Mouse (Mus musculus) liver, postnatal 0 days (tissue): Measurements from ENCODE around the gene Usp2. TPM values are rescaled to one million over a fixed set of nuclear protein-coding genes. Genes with fewer than 3 reads are reported as not detected.

Experiments
- ATAC-seq: fragments of 200-750 bp; cut with Nextera tagmentation; 2 replicates; pipeline ENCODE4 v1.8.0; 2017; ENCODE audit warnings: mild to moderate bottlenecking, moderate library complexity
- DNase-seq: peaks from one replicate; pipeline ENCODE4 v3.0.0-alpha.2; 2016
- H3K27ac ChIP-seq: fragments of 300-500 bp; sonication (generic); 2 replicates; pipeline ENCODE4 v1.5.1; 2014; ENCODE audit warnings: antibody characterized with exemption, moderate library complexity, mild to moderate bottlenecking, low read depth
- H3K27me3 ChIP-seq: fragments of 300-500 bp; sonication (generic); 2 replicates; pipeline ENCODE4 v1.6.1; 2014; ENCODE audit warnings: low read length, control low read depth, mixed read lengths; ENCODE audit not compliant: insufficient read depth
- H3K36me3 ChIP-seq: fragments of 300-500 bp; sonication (generic); replicated peaks from 2 replicates; pipeline ENCODE4 v1.6.1; 2014; ENCODE audit warnings: mild to moderate bottlenecking, control low read depth, low read length, moderate library complexity, mixed read lengths; ENCODE audit not compliant: insufficient read depth
- H3K4me1 ChIP-seq: fragments of 300-500 bp; sonication (generic); 2 replicates; pipeline ENCODE4 v1.6.1; 2014; ENCODE audit warnings: antibody characterized with exemption, mild to moderate bottlenecking, control low read depth; ENCODE audit not compliant: insufficient read depth
- H3K4me2 ChIP-seq: fragments of 300-500 bp; sonication (generic); 2 replicates; pipeline ENCODE4 v1.6.1; 2014; ENCODE audit warnings: low read depth, mild to moderate bottlenecking, low read length, moderate library complexity, mixed read lengths
- H3K4me3 ChIP-seq: fragments of 300-500 bp; sonication (generic); 2 replicates; pipeline ENCODE4 v1.5.1; 2014; ENCODE audit warnings: low read depth, low read length
- H3K9ac ChIP-seq: fragments of 300-500 bp; sonication (generic); replicated peaks from 2 replicates; pipeline ENCODE4 v1.6.1; 2014; ENCODE audit warnings: mild to moderate bottlenecking, moderate library complexity
- H3K9me3 ChIP-seq: fragments of 300-500 bp; sonication (generic); 2 replicates; pipeline ENCODE4 v1.6.1; 2016; ENCODE audit warnings: mild to moderate bottlenecking, control low read depth, low read length, mixed read lengths
- CTCF ChIP-seq: sonication (generic); IDR thresholded peaks from 2 replicates; pipeline ENCODE4 v1.5.1; 2016; ENCODE audit warnings: antibody characterized with exemption, low read depth
- EP300 ChIP-seq: IDR thresholded peaks from 2 replicates; pipeline ENCODE4 v1.6.1; 2016; ENCODE audit warnings: antibody characterized with exemption, low read depth, mild to moderate bottlenecking
- WGBS: fragments of 180-500 bp; shearing (Covaris S2); extraction: QIAGEN DNeasy Blood & Tissue Kit; methylation state at CpG from one replicate; pipeline ENCODE4 v1.1.7; 2014; ENCODE audit not compliant: insufficient replicate concordance; 5-methylcytosine and 5-hydroxymethylcytosine counted together
- polyA plus RNA-seq: library from polyadenylated mRNA; unstranded; fragments of >200 nt; fragmentation: Nextera tagmentation; extraction: Ambion mirVana; gene quantifications from 2 replicates; pipeline ENCODE4 v1.2.1, GENCODE M21; 2015

The Usp2 gene
- polyA plus RNA-seq, 1 experiment from 2014 or later, result 2.9 TPM

- H3K9ac ChIP-seq, result no peak overlapping the region
- peaks cover 9% of the 10 kb centered on the region; the same call in 1 of the 2 replicates for H3K4me1 ChIP-seq
- no peaks in the 10 kb centered on the region for H3K9me3 ChIP-seq
- TF ChIP-seq CTCF (peak; percentile 71), EP300 (no peak)
- H3K4me2 ChIP-seq, result no peak overlapping the region
- no peak overlapping the region for H3K27ac ChIP-seq
- H3K27me3 ChIP-seq, result 0 out of 2 replicates have a peak, but pooled peaks cover 3% of the 10 kb centered on the region
- no peak for DNase-seq
- no peak for ATAC-seq
- 58% methylated on average over 6 of the region's 6 CpGs for WGBS
- no peaks in the 10 kb centered on the region for H3K36me3 ChIP-seq
- H3K4me3 ChIP-seq, result no peak overlapping the region
Observed at GRCm38 (mm10) chr9:44124317-44124716, 57.5 kb downstream of the Usp2 start.

DNA sequence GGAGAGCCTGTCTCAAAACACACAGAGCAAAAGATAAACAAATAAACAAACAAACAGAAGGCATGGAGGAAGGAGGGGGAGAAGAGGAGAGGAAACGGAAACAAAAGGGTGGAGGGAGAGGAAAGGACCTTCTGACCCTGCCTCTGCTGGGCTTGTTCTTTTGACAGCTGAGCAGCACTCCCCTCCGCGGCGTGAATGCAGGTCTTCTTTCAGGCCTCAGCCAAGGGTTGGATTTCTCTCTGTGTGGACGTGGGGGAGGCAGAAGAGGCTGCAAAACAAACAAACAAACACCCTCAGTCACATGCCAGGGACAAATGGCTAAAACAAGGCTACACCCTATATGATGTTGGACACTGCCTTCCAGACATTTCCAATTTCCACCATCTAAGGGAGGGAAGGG is 58.2 kb downstream of the Usp2 start:
- no peak overlapping the region for H3K27ac ChIP-seq
- no peaks in the 10 kb centered on the region for H3K36me3 ChIP-seq
- H3K4me1 ChIP-seq, result peaks cover 13% of the 10 kb centered on the region
- no peak for DNase-seq
- H3K4me2 ChIP-seq, result no peak overlapping the region
- TF ChIP-seq CTCF (no peak), EP300 (no peak)
- WGBS, result 61% methylated on average over 5 of the region's 5 CpGs
- no peak overlapping the region for H3K9ac ChIP-seq
- no peaks in the 10 kb centered on the region for H3K9me3 ChIP-seq
- no peak for ATAC-seq
- H3K4me3 ChIP-seq, result no peak overlapping the region
- 0 out of 2 replicates have a peak, but pooled peaks cover 3% of the 10 kb centered on the region for H3K27me3 ChIP-seq

DNA sequence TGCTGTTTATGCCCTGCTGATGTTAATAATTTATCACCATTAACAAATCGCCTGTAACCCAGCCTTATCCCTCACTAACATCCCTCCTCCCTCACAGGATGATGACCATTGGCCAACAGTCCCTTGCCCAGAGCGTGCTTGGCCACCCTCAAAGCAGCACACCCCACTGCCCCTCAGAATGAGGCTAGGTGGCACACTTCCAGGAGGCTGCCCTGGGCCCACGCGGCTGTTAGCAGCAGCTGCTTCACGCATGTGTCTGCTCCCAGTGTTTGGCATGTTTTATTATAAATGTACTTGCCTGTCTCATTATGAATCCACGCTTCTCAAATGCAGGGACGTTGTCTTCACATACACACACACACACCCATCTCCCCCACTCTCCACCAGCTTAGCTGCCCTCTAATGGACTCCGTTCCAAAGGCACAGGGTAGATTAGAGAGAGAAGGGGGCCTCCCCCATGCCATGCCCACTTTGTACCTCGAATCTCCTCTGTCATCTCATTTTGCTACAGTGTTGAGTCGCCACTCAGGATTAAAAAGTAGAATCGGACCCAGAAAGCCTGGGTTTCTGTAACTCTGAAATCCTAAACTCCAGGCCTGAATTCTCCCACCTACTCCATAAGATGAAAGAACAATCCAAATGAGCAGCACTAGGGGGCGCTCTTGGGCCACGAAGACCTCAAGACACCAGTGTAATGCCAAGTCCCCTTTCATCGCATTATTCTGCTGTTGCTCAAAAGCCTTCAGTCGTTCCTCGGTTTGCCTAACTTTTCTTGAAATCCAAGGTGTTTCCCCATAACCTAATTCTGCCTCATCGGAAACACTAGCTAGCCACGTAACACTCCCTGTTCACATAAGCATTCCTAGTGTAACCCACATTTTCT is 59.0 kb downstream of the Usp2 start:
- peak; percentile 43 for ATAC-seq
- DNase-seq, result peak; percentile 87
- H3K9me3 ChIP-seq, result no peaks in the 10 kb centered on the region
- H3K4me1 ChIP-seq, result peaks cover 20% of the 10 kb centered on the region
- H3K27me3 ChIP-seq, result peaks cover 8% of the 10 kb centered on the region; the same call in 1 of the 2 replicates
- WGBS, result 34% methylated on average over 18 of the region's 18 CpGs
- H3K36me3 ChIP-seq, result no peaks in the 10 kb centered on the region
- H3K4me2 ChIP-seq, result peak overlapping the region; percentile 53
- H3K9ac ChIP-seq, result no peak overlapping the region
- peak overlapping the region; percentile 68; the same call in 1 of the 2 replicates for H3K27ac ChIP-seq
- H3K4me3 ChIP-seq, result peak overlapping the region; percentile 9; the same call in 1 of the 2 replicates
- TF ChIP-seq EP300, result no peak
- TF ChIP-seq CTCF, result peak; percentile 93

- Histone ChIP-seq H3K4me1 (peaks cover 20% of the 10 kb centered on the region), H3K4me3 (peak overlapping the region; percentile 9; the same call in 1 of the 2 replicates), H3K9me3 (no peaks in the 10 kb centered on the region), H3K9ac (no peak overlapping the region), H3K4me2 (0 out of 2 replicates have a peak overlapping the region, but pooled peaks have one; percentile 53), H3K27ac (peak overlapping the region; percentile 68), H3K36me3 (no peaks in the 10 kb centered on the region), H3K27me3 (peaks cover 16% of the 10 kb centered on the region)
- DNase-seq (no peak), ATAC-seq (no peak)
- 59% methylated on average over 3 of the region's 3 CpGs for WGBS
- TF ChIP-seq EP300 (no peak), CTCF (no peak)
Observed at GRCm38 (mm10) chr9:44126746-44127145, 59.9 kb downstream of the Usp2 start.

GRCm38 (mm10) chr9:44127351-44127801 is 60.6 kb downstream of the Usp2 start:
- H3K4me3 ChIP-seq, result no peak overlapping the region
- peaks cover 19% of the 10 kb centered on the region for H3K27me3 ChIP-seq
- H3K4me1 ChIP-seq, result peaks cover 20% of the 10 kb centered on the region
- DNase-seq (no peak), ATAC-seq (no peak)
- no peaks in the 10 kb centered on the region for H3K9me3 ChIP-seq
- H3K9ac ChIP-seq, result no peak overlapping the region
- H3K27ac ChIP-seq, result peak overlapping the region; percentile 68
- 59% methylated on average over 3 of the region's 3 CpGs for WGBS
- no peaks in the 10 kb centered on the region for H3K36me3 ChIP-seq
- H3K4me2 ChIP-seq, result no peak overlapping the region
- TF ChIP-seq CTCF, result no peak
- TF ChIP-seq EP300, result no peak

DNA sequence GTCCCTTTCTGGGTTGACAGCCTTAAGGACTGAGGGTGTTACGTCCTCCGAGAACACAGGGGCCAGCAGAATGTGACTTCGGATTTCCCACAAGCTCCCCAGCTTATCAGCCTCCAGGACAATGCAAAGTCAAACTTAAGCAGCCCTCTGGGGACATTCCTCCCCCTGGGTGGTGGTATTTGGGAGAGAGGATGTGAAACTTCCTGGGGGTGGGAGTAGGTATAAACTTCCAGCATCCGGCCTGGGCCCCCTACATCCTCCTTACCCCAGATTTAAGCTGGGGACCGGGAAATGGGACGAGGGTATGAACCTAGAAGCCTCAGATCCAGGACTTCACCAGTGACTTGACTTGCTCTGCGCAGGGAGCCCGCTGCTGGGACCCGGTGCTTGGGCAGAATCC is 62.8 kb downstream of the Usp2 start:
- TF ChIP-seq CTCF (no peak), EP300 (no peak)
- peak; percentile 22 for ATAC-seq
- Histone ChIP-seq H3K4me3 (peak overlapping the region; percentile 33), H3K27ac (peak overlapping the region; percentile 81), H3K4me2 (peak overlapping the region; percentile 71), H3K4me1 (peaks cover 28% of the 10 kb centered on the region), H3K36me3 (no peaks in the 10 kb centered on the region), H3K9ac (peak overlapping the region; percentile 37; the same call in 1 of the 2 replicates), H3K27me3 (peaks cover 41% of the 10 kb centered on the region), H3K9me3 (no peaks in the 10 kb centered on the region)
- DNase-seq, result no peak
- 10% methylated on average over 9 of the region's 9 CpGs for WGBS
